Mouse (Mus musculus): Measurements from ENCODE around the gene Emilin1. TPM values are rescaled to one million over a fixed set of nuclear protein-coding genes. Genes with fewer than 3 reads are reported as not detected.
A peak's percentile ranks its signal among the peaks of the same experiment; 100 is the strongest.

The Emilin1 gene
- polyA plus RNA-seq, 1 experiment, result 427 TPM

GRCm38 (mm10) chr5:30901860-30902259 lies 11.3 kb upstream of the Emilin1 start:
- Histone ChIP-seq H3K4me1 (peaks cover 89% of the 10 kb centered on the region), H3K36me3 (replicated peaks; ENCODE audit: low read length) (peaks cover 90% of the 10 kb centered on the region), H3K4me3 (replicated peaks) (no peak overlapping the region), H3K27me3 (replicated peaks) (no peaks in the 10 kb centered on the region), H3K9me3 (no peaks in the 10 kb centered on the region)
- no peak for TF ChIP-seq GATA1 (IDR thresholded peaks at IDR 0.05; ENCODE audit: borderline replicate concordance, low read length)
- no peak for TF ChIP-seq FLI1 (IDR thresholded peaks at IDR 0.05; ENCODE audit: low read length)

- peak; percentile 69; the same call in 1 of the 2 replicates for TF ChIP-seq FLI1 (IDR thresholded peaks at IDR 0.05; ENCODE audit: low read length)
- TF ChIP-seq GATA1 (IDR thresholded peaks at IDR 0.05; ENCODE audit: borderline replicate concordance, low read length), result no peak
- Histone ChIP-seq H3K9me3 (no peaks in the 10 kb centered on the region), H3K36me3 (replicated peaks; ENCODE audit: low read length) (peaks cover 38% of the 10 kb centered on the region), H3K27me3 (replicated peaks) (no peaks in the 10 kb centered on the region), H3K4me1 (peaks cover 91% of the 10 kb centered on the region), H3K4me3 (replicated peaks) (peak within 1 kb of the TSS; percentile 99)
These were observed 5.7 kb upstream of the Emilin1 start, which contains the start of gene Ost4 for GRCm38 (mm10) chr5:30907413-30908059. Gene Ost4, minus strand, starts transcription at chr5:30907788.

GRCm38 (mm10) chr5:30908426-30909299 lies 4.5 kb upstream of the Emilin1 start:
- peak overlapping the region; percentile 99 for H3K4me3 ChIP-seq (replicated peaks)
- H3K4me1 ChIP-seq, result peaks cover 91% of the 10 kb centered on the region
- no peaks in the 10 kb centered on the region for H3K9me3 ChIP-seq
- no peaks in the 10 kb centered on the region for H3K27me3 ChIP-seq (replicated peaks)
- H3K36me3 ChIP-seq (replicated peaks; ENCODE audit: low read length), result peaks cover 26% of the 10 kb centered on the region
- TF ChIP-seq GATA1 (IDR thresholded peaks at IDR 0.05; ENCODE audit: borderline replicate concordance, low read length), result no peak
- TF ChIP-seq FLI1 (IDR thresholded peaks at IDR 0.05; ENCODE audit: low read length), result no peak

- Histone ChIP-seq H3K4me1 (peaks cover 88% of the 10 kb centered on the region), H3K9me3 (no peaks in the 10 kb centered on the region), H3K27me3 (replicated peaks) (no peaks in the 10 kb centered on the region), H3K4me3 (replicated peaks) (no peak overlapping the region), H3K36me3 (replicated peaks; ENCODE audit: low read length) (peaks cover 22% of the 10 kb centered on the region)
- TF ChIP-seq FLI1 (IDR thresholded peaks at IDR 0.05; ENCODE audit: low read length) (no peak), GATA1 (IDR thresholded peaks at IDR 0.05; ENCODE audit: borderline replicate concordance, low read length) (no peak)
These were observed 3.9 kb upstream of the Emilin1 start for GRCm38 (mm10) chr5:30909300-30909659.

- Histone ChIP-seq H3K36me3 (replicated peaks; ENCODE audit: low read length) (peaks cover 19% of the 10 kb centered on the region), H3K27me3 (replicated peaks) (no peaks in the 10 kb centered on the region), H3K4me1 (peaks cover 84% of the 10 kb centered on the region), H3K4me3 (replicated peaks) (no peak overlapping the region), H3K9me3 (no peaks in the 10 kb centered on the region)
- no peak for TF ChIP-seq FLI1 (IDR thresholded peaks at IDR 0.05; ENCODE audit: low read length)
- TF ChIP-seq GATA1 (IDR thresholded peaks at IDR 0.05; ENCODE audit: borderline replicate concordance, low read length), result no peak
These were observed 3.3 kb upstream of the Emilin1 start for GRCm38 (mm10) chr5:30909863-30910262.

GRCm38 (mm10) chr5:30910481-30910880 lies 2.7 kb upstream of the Emilin1 start:
- peaks cover 84% of the 10 kb centered on the region for H3K4me1 ChIP-seq
- H3K9me3 ChIP-seq, result no peaks in the 10 kb centered on the region

GRCm38 (mm10) chr5:30912156-30912555 lies 1.0 kb upstream of the Emilin1 start:
- peaks cover 21% of the 10 kb centered on the region for H3K36me3 ChIP-seq (replicated peaks; ENCODE audit: low read length)
- H3K4me1 ChIP-seq, result peaks cover 85% of the 10 kb centered on the region
- H3K4me3 ChIP-seq (replicated peaks), result peak overlapping the region; percentile 98
- TF ChIP-seq FLI1 (IDR thresholded peaks at IDR 0.05; ENCODE audit: low read length) (no peak), GATA1 (IDR thresholded peaks at IDR 0.05; ENCODE audit: borderline replicate concordance, low read length) (no peak)
- no peaks in the 10 kb centered on the region for H3K27me3 ChIP-seq (replicated peaks)
- H3K9me3 ChIP-seq, result no peaks in the 10 kb centered on the region

More at GRCm38 (mm10) chr5:30910481-30910880, 2.7 kb upstream of the Emilin1 start:
- Histone ChIP-seq H3K27me3 (replicated peaks) (no peaks in the 10 kb centered on the region), H3K4me3 (replicated peaks) (peak overlapping the region; percentile 54), H3K36me3 (replicated peaks; ENCODE audit: low read length) (peaks cover 19% of the 10 kb centered on the region)
- TF ChIP-seq GATA1 (IDR thresholded peaks at IDR 0.05; ENCODE audit: borderline replicate concordance, low read length), result no peak
- no peak for TF ChIP-seq FLI1 (IDR thresholded peaks at IDR 0.05; ENCODE audit: low read length)

GRCm38 (mm10) chr5:30914101-30914635 lies 966 bp downstream of the Emilin1 start:
- H3K4me3 ChIP-seq (replicated peaks), result peak overlapping the region; percentile 98
- H3K27me3 ChIP-seq (replicated peaks), result no peaks in the 10 kb centered on the region
- peaks cover 41% of the 10 kb centered on the region for H3K36me3 ChIP-seq (replicated peaks; ENCODE audit: low read length)
- H3K9me3 ChIP-seq, result no peaks in the 10 kb centered on the region
- H3K4me1 ChIP-seq, result peaks cover 90% of the 10 kb centered on the region
- TF ChIP-seq FLI1 (IDR thresholded peaks at IDR 0.05; ENCODE audit: low read length) (no peak), GATA1 (IDR thresholded peaks at IDR 0.05; ENCODE audit: borderline replicate concordance, low read length) (no peak)

- H3K4me3 ChIP-seq (replicated peaks), result peak overlapping the region; percentile 98
- peaks cover 90% of the 10 kb centered on the region for H3K4me1 ChIP-seq
- TF ChIP-seq FLI1 (IDR thresholded peaks at IDR 0.05; ENCODE audit: low read length), result no peak
- TF ChIP-seq GATA1 (IDR thresholded peaks at IDR 0.05; ENCODE audit: borderline replicate concordance, low read length), result no peak
- peaks cover 48% of the 10 kb centered on the region for H3K36me3 ChIP-seq (replicated peaks; ENCODE audit: low read length)
- H3K9me3 ChIP-seq, result no peaks in the 10 kb centered on the region
- H3K27me3 ChIP-seq (replicated peaks), result no peaks in the 10 kb centered on the region
These were observed 1.6 kb downstream of the Emilin1 start for GRCm38 (mm10) chr5:30914849-30915248.

All from megakaryocyte, embryonic 14.5 days (primary cell).